ENCODE assay signal across 25 mouse cellular contexts in the genomic region with DNA sequence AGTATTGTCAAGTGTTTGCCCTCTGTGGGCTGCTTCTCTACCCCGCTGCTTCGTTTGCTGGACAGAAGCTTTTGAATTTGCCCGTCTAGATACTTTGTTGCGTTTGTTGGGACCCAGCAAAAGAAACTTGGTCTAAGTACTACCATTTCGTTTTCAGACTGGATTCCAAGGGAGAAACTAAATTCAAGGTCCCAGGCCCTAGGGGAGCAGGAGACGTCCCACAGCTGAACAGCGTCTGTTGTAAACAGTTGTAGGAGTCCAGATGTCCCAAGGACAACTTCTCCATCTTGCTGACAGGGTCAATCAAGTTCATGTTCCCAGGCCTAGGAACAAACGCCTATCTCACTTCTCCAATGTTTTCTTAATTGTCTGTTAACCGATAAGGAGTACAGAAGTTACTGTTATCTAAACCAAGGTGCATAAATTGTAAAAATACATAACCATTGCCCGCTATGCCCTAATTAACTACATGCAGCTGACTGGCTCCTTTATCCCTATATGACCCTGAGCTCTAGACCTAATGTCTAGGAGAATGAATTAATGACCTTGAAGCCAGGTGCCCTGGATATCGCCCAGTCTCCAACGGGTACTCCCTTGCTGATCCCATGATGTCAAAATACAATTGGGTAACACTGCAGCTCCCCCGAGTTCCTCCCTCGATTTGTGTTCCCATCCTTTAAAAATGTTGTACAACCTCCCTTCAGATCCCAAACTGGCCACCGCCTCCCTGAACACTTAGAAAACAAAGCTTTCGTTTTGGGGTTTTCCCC. TPM values are rescaled to one million over a fixed set of nuclear protein-coding genes. Genes with fewer than 3 reads are reported as not detected.
"Had no signal": no experiment of that assay in that cellular context is flagged by ENCODE, and none has a peak within 500 bp of the region (broad histone marks: within the 10 kb centered on the region; RNA-seq: fewer than 3 reads in every experiment).

No protein-coding gene starts in this region.

- H3K9ac ChIP-seq: liver, embryonic 13.5 days; liver, postnatal 0 days; midbrain, embryonic 15.5 days; neural tube, embryonic 12.5 days had no signal

- ATAC-seq: inflammation-experienced regulatory T-cells, adult 6 months; liver, postnatal 0 days; midbrain, embryonic 15.5 days had no signal

- H3K9me3 ChIP-seq: limb, embryonic 10.5 days; liver, embryonic 13.5 days; midbrain, embryonic 15.5 days; neural tube, embryonic 12.5 days had no signal

- DNase-seq: kidney, adult 18-20 months; kidney, postnatal 14 days; liver, embryonic 13.5 days; liver, postnatal 0 days; right cerebral cortex, postnatal 14 days; thymus, adult 2 months; thymus, postnatal 25 days had no signal

- H3K4me2 ChIP-seq: liver, embryonic 13.5 days; midbrain, embryonic 11.5 days; midbrain, embryonic 15.5 days; neural tube, embryonic 12.5 days had no signal

- H3K4me3 ChIP-seq: left cerebral cortex, adult 2 months; limb, embryonic 10.5 days; liver, embryonic 13.5 days; midbrain, embryonic 15.5 days; neural tube, embryonic 12.5 days had no signal

- H3K36me3 ChIP-seq: limb, embryonic 10.5 days; liver, embryonic 13.5 days; midbrain, embryonic 15.5 days; neural tube, embryonic 12.5 days had no signal

- H3K27ac ChIP-seq: left cerebral cortex, adult 2 months; limb, embryonic 10.5 days; liver, embryonic 13.5 days; midbrain, embryonic 15.5 days; neural tube, embryonic 12.5 days had no signal

- H3K4me1 ChIP-seq: neural tube, embryonic 12.5 days had no signal

- H3K27me3 ChIP-seq: liver, embryonic 13.5 days; midbrain, embryonic 15.5 days; neural tube, embryonic 12.5 days had no signal

RNA-seq across cellular contexts. Expression of a gene that starts 3.2 kb away (rescaled TPM):
- total RNA-seq: layer of hippocampus, adult 8-10 months; layer of hippocampus, postnatal 25 days; left cerebral cortex, adult 2 months; left cerebral cortex, postnatal 14 days; megakaryocyte, adult 5-6 weeks; monocyte, adult 5-6 weeks; neutrophil, adult 5-6 weeks had no signal
- polyA plus RNA-seq: inflammation-experienced regulatory T-cells, adult 6 months; kidney, embryonic 14.5 days; large intestine, adult 2 months; limb, embryonic 10.5 days; limb, embryonic 14.5 days; liver, embryonic 13.5 days; liver, postnatal 0 days; lung, embryonic 16.5 days; midbrain, embryonic 11.5 days; midbrain, embryonic 15.5 days; neural tube, embryonic 12.5 days; stomach, embryonic 16.5 days; thymus, adult 2 months; urinary bladder, adult 2 months had no signal

RNA-seq across cellular contexts. Expression of a gene that starts 7.8 kb away (rescaled TPM):
- total RNA-seq: layer of hippocampus, adult 8-10 months; layer of hippocampus, postnatal 25 days; left cerebral cortex, adult 2 months; left cerebral cortex, postnatal 14 days; megakaryocyte, adult 5-6 weeks; monocyte, adult 5-6 weeks; neutrophil, adult 5-6 weeks had no signal
- polyA plus RNA-seq: inflammation-experienced regulatory T-cells, adult 6 months; limb, embryonic 10.5 days; liver, embryonic 13.5 days; liver, postnatal 0 days; midbrain, embryonic 11.5 days; midbrain, embryonic 15.5 days; neural tube, embryonic 12.5 days; thymus, adult 2 months had no signal

RNA-seq across cellular contexts. Expression of a gene that starts 20.7 kb away (rescaled TPM):
- total RNA-seq: layer of hippocampus, adult 8-10 months; layer of hippocampus, postnatal 25 days; left cerebral cortex, adult 2 months; left cerebral cortex, postnatal 14 days; megakaryocyte, adult 5-6 weeks; monocyte, adult 5-6 weeks; neutrophil, adult 5-6 weeks had no signal
- polyA plus RNA-seq: inflammation-experienced regulatory T-cells, adult 6 months; kidney, embryonic 14.5 days; large intestine, adult 2 months; limb, embryonic 10.5 days; limb, embryonic 14.5 days; liver, embryonic 13.5 days; liver, postnatal 0 days; lung, embryonic 16.5 days; midbrain, embryonic 11.5 days; midbrain, embryonic 15.5 days; neural tube, embryonic 12.5 days; stomach, embryonic 16.5 days; thymus, adult 2 months; urinary bladder, adult 2 months had no signal

RNA-seq across cellular contexts. Expression of a gene that starts 21.2 kb away (rescaled TPM):
- total RNA-seq: layer of hippocampus, adult 8-10 months; layer of hippocampus, postnatal 25 days; left cerebral cortex, adult 2 months; left cerebral cortex, postnatal 14 days; megakaryocyte, adult 5-6 weeks; monocyte, adult 5-6 weeks; neutrophil, adult 5-6 weeks had no signal
- polyA plus RNA-seq: inflammation-experienced regulatory T-cells, adult 6 months; large intestine, adult 2 months; limb, embryonic 10.5 days; limb, embryonic 14.5 days; liver, embryonic 13.5 days; liver, postnatal 0 days; lung, embryonic 16.5 days; midbrain, embryonic 11.5 days; midbrain, embryonic 15.5 days; neural tube, embryonic 12.5 days; stomach, embryonic 16.5 days; thymus, adult 2 months; urinary bladder, adult 2 months had no signal

RNA-seq across cellular contexts. Expression of a gene that starts 21.3 kb away (rescaled TPM):
- total RNA-seq: layer of hippocampus, adult 8-10 months; layer of hippocampus, postnatal 25 days; left cerebral cortex, adult 2 months; left cerebral cortex, postnatal 14 days; megakaryocyte, adult 5-6 weeks; monocyte, adult 5-6 weeks; neutrophil, adult 5-6 weeks had no signal
- polyA plus RNA-seq: inflammation-experienced regulatory T-cells, adult 6 months; kidney, embryonic 14.5 days; large intestine, adult 2 months; limb, embryonic 10.5 days; liver, embryonic 13.5 days; liver, postnatal 0 days; midbrain, embryonic 11.5 days; midbrain, embryonic 15.5 days; thymus, adult 2 months had no signal
